Mouse (Mus musculus): Measurements from ENCODE around the gene Dab1. TPM values are rescaled to one million over a fixed set of nuclear protein-coding genes. Genes with fewer than 3 reads are reported as not detected.

The Dab1 gene
- total and polyA plus RNA-seq, 3 experiments: not detected

DNA sequence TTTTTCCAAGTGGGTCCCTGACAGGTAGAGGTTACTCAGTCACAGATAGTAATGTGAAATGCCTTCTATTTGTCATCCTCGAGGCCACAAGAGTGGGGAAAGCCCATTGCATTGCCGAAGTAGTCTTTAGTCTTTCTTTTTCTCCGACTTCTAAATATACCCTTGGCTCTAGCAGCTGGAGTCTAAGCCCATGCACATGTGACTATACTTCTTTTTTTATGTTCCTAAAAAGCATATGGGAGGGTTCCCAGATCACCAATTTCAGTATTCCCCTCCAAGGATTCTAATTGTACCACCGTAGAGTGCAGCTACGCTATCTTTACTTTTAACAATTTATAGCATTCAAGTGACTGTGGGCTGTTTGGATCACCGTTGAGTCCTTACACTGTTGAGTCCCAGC is 791.8 kb downstream of the Dab1 start:
- Histone ChIP-seq H3K4me1 (ENCODE audit: control insufficient read depth in 1 of 2, insufficient read depth in 2 of 2, low read length in 2 of 2) (no peaks in the 10 kb centered on the region), H3K36me3 (ENCODE audit: control insufficient read depth in 1 of 2, insufficient read depth in 2 of 2, low read length in 2 of 2) (no peaks in the 10 kb centered on the region), H3K4me3 (ENCODE audit: control insufficient read depth in 1 of 2, insufficient read depth in 1 of 2, low read depth in 2 of 2, low read length in 2 of 2) (no peak overlapping the region), H3K27ac (ENCODE audit: control insufficient read depth, low read depth, low read length) (no peak overlapping the region), H3K9me3 (replicated peaks; ENCODE audit: insufficient read depth, low read length) (no peaks in the 10 kb centered on the region), H3K79me2 (ENCODE audit: control insufficient read depth, insufficient read depth, low read length, poor library complexity) (no peaks in the 10 kb centered on the region), H3K9ac (ENCODE audit: control insufficient read depth, low read depth, low read length, poor library complexity, severe bottlenecking) (no peak overlapping the region), H3K27me3 (ENCODE audit: control insufficient read depth in 1 of 2, insufficient read depth in 2 of 2, low read length in 2 of 2) (no peaks in the 10 kb centered on the region)
- DNase-seq (ENCODE audit: low read depth, low spot score): no peak
- TF ChIP-seq USF1 (IDR thresholded peaks at IDR 0.05; ENCODE audit: low read depth, low read length) (no peak), NELFE (IDR thresholded peaks at IDR 0.05; ENCODE audit: low read depth, low read length) (no peak), UBTF (IDR thresholded peaks at IDR 0.05; ENCODE audit: borderline replicate concordance, insufficient read depth, low read depth, low read length) (no peak), RCOR1 (IDR thresholded peaks at IDR 0.05; ENCODE audit: low read depth, low read length) (no peak), EP300 (IDR thresholded peaks at IDR 0.05; ENCODE audit: low read depth in 1 of 2, low read length in 2 of 2) (no peak), MAFK (IDR thresholded peaks at IDR 0.05; ENCODE audit: borderline replicate concordance, low read depth, low read length) (no peak), POLR2AphosphoS5 (IDR thresholded peaks at IDR 0.05; ENCODE audit: borderline replicate concordance, low read depth, low read length) (no peak), KAT2A (conservative IDR thresholded peaks at IDR 0.05; ENCODE audit: low read depth, low read length) (no peak), SIN3A (IDR thresholded peaks at IDR 0.05; ENCODE audit: low read length) (no peak), ZNF384 (IDR thresholded peaks at IDR 0.05; ENCODE audit: low read depth, low read length) (no peak), CHD1 (IDR thresholded peaks at IDR 0.05; ENCODE audit: low read depth, low read length) (no peak), BHLHE40 (IDR thresholded peaks at IDR 0.05; ENCODE audit: borderline replicate concordance, low read depth, low read length) (no peak), TCF12 (IDR thresholded peaks at IDR 0.05; ENCODE audit: low read depth, low read length) (no peak)

DNA sequence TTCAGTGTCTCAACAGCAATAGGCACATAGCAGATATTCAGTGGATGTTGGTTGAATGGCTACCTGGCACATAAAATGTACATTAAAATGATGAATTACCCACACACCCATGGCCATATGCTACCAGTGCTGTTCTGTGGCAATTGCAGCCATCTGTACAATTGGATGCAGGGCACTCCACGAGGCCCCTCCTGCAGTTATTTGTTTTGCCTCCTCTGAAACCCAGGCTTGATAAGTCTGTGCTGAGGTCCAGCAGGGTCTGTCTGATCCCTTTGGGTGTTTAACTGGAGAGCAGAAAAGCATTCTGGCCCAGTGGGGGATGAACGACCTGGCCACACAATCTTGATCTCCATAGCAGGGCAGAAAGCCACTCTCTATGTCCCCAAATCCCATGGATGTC is 796.3 kb downstream of the Dab1 start:
- Histone ChIP-seq H3K27ac (ENCODE audit: control insufficient read depth, low read depth, low read length) (no peak overlapping the region), H3K9ac (ENCODE audit: control insufficient read depth, low read depth, low read length, poor library complexity, severe bottlenecking) (no peak overlapping the region), H3K79me2 (ENCODE audit: control insufficient read depth, insufficient read depth, low read length, poor library complexity) (no peaks in the 10 kb centered on the region), H3K4me1 (ENCODE audit: control insufficient read depth in 1 of 2, insufficient read depth in 2 of 2, low read length in 2 of 2) (no peaks in the 10 kb centered on the region), H3K4me3 (ENCODE audit: control insufficient read depth in 1 of 2, insufficient read depth in 1 of 2, low read depth in 2 of 2, low read length in 2 of 2) (no peak overlapping the region), H3K36me3 (ENCODE audit: control insufficient read depth in 1 of 2, insufficient read depth in 2 of 2, low read length in 2 of 2) (no peaks in the 10 kb centered on the region), H3K27me3 (ENCODE audit: control insufficient read depth in 1 of 2, insufficient read depth in 2 of 2, low read length in 2 of 2) (no peaks in the 10 kb centered on the region), H3K9me3 (replicated peaks; ENCODE audit: insufficient read depth, low read length) (no peaks in the 10 kb centered on the region)
- TF ChIP-seq MYB (IDR thresholded peaks at IDR 0.05; ENCODE audit: low read depth, low read length) (no peak), NRF1 (IDR thresholded peaks at IDR 0.05; ENCODE audit: insufficient read depth, low read depth, low read length, poor library complexity, severe bottlenecking) (no peak), E2F4 (IDR thresholded peaks at IDR 0.05; ENCODE audit: borderline replicate concordance, low read depth, low read length) (no peak), JUND (IDR thresholded peaks at IDR 0.05; ENCODE audit: low read depth, low read length) (no peak), HCFC1 (IDR thresholded peaks at IDR 0.05; ENCODE audit: low read depth, low read length) (no peak), MAX (IDR thresholded peaks at IDR 0.05; ENCODE audit: low read length) (no peak), POLR2AphosphoS2 (IDR thresholded peaks at IDR 0.05; ENCODE audit: low read length) (no peak), SMC3 (IDR thresholded peaks at IDR 0.05; ENCODE audit: low read depth, low read length) (no peak), TCF12 (IDR thresholded peaks at IDR 0.05; ENCODE audit: low read depth, low read length) (no peak), KAT2A (conservative IDR thresholded peaks at IDR 0.05; ENCODE audit: low read depth, low read length) (no peak), RCOR1 (IDR thresholded peaks at IDR 0.05; ENCODE audit: low read depth, low read length) (no peak), ZMIZ1 (IDR thresholded peaks at IDR 0.05; ENCODE audit: low read depth, low read length) (no peak), BHLHE40 (IDR thresholded peaks at IDR 0.05; ENCODE audit: borderline replicate concordance, low read depth, low read length) (no peak), ELF1 (IDR thresholded peaks at IDR 0.05; ENCODE audit: low read depth, low read length) (no peak)
- DNase-seq (ENCODE audit: low read depth, low spot score): no peak

Data from MEL (cell line).